Mouse (Mus musculus): ENCODE results near the gene Crlf1.

DNA sequence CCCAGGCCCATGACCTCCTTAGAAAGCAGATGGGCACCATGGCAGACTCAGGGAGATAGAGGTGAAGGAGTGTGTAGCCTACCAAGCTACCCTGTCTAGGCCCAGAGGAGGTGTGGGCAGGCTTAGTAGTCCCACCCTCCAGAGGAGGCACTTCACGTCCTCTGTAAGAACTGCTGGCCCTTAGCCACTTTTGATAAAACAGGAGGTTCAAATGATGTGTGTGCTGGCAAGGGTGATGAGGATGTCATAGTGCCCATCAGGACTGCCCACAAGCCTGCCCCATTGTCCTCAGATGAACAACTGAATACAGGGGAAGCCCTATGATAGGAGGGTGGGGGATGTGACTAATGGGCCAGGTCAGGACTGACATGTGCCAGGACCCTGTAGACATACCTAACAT, 59.9 kb downstream of the Crlf1 start:
- TF ChIP-seq CTCF (IDR thresholded peaks at IDR 0.05; ENCODE audit: insufficient read depth, low read length) (no peak), POLR2A (IDR thresholded peaks at IDR 0.05; ENCODE audit: borderline replicate concordance, extremely low read depth, low read depth, low read length) (no peak)

All from lung, adult 2 months (tissue).